Mouse (Mus musculus) WW6 (cell line): ENCODE results near the gene Birc3.
"Not testable (repeated sequence)": the region's sequence is repeated elsewhere in the genome, so short reads cannot be mapped to it uniquely, and the experiment has no call there.

ENCODE experiments used
- DNase-seq: peaks from one replicate; pipeline ENCODE4 v3.0.0-alpha.2; 2013; ENCODE audit warnings: low read depth, low spot score

Gene Birc3

GRCm38 (mm10) chr9:7867981-7868380 lies 5.0 kb downstream of the Birc3 start:
- DNase-seq, result no peak

GRCm38 (mm10) chr9:7866981-7867380 lies 6.0 kb downstream of the Birc3 start:
- not testable (repeated sequence) for DNase-seq

- no peak for DNase-seq
Measured at GRCm38 (mm10) chr9:7860976-7861375, 12.0 kb downstream of the Birc3 start.

GRCm38 (mm10) chr9:7855912-7856311 lies 17.1 kb downstream of the Birc3 start:
- DNase-seq, result no peak

- no peak for DNase-seq
Measured at GRCm38 (mm10) chr9:7855374-7855773, 17.6 kb downstream of the Birc3 start.

- not testable (repeated sequence) for DNase-seq
Measured at GRCm38 (mm10) chr9:7854196-7854595, 18.8 kb downstream of the Birc3 start.

GRCm38 (mm10) chr9:7852346-7853230 lies 20.4 kb downstream of the Birc3 start:
- no peak for DNase-seq

- no peak for DNase-seq
Measured at GRCm38 (mm10) chr9:7851841-7852240, 21.1 kb downstream of the Birc3 start.

- no peak for DNase-seq
Measured at GRCm38 (mm10) chr9:7848191-7848590, 24.8 kb downstream of the Birc3 start.

- DNase-seq, result no peak
Measured at GRCm38 (mm10) chr9:7846667-7847199, 26.3 kb downstream of the Birc3 start.

GRCm38 (mm10) chr9:7845216-7845895 lies 27.6 kb downstream of the Birc3 start:
- no peak for DNase-seq

- no peak for DNase-seq
Measured at GRCm38 (mm10) chr9:7841221-7841620, 31.8 kb downstream of the Birc3 start.

- DNase-seq, result no peak
Measured at GRCm38 (mm10) chr9:7837806-7838440, 35.1 kb downstream of the Birc3 start.

GRCm38 (mm10) chr9:7836905-7837805 lies 35.8 kb downstream of the Birc3 start, which contains the start of gene Birc2:
Gene Birc2, minus strand, starts transcription at chr9:7837064.
- DNase-seq, result peak; percentile 95

- no peak for DNase-seq
Measured at GRCm38 (mm10) chr9:7836331-7836730, 36.7 kb downstream of the Birc3 start.

GRCm38 (mm10) chr9:7835302-7835701 lies 37.7 kb downstream of the Birc3 start:
- DNase-seq, result no peak

GRCm38 (mm10) chr9:7833421-7833820 lies 39.6 kb downstream of the Birc3 start:
- DNase-seq, result no peak

GRCm38 (mm10) chr9:7829531-7830528 lies 43.2 kb downstream of the Birc3 start:
- DNase-seq, result no peak

- no peak for DNase-seq
Measured at GRCm38 (mm10) chr9:7828706-7829105, 44.3 kb downstream of the Birc3 start.

GRCm38 (mm10) chr9:7824916-7825315 lies 48.1 kb downstream of the Birc3 start:
- DNase-seq, result no peak
